Mouse (Mus musculus): ENCODE results near the gene Tmco4.

DNA sequence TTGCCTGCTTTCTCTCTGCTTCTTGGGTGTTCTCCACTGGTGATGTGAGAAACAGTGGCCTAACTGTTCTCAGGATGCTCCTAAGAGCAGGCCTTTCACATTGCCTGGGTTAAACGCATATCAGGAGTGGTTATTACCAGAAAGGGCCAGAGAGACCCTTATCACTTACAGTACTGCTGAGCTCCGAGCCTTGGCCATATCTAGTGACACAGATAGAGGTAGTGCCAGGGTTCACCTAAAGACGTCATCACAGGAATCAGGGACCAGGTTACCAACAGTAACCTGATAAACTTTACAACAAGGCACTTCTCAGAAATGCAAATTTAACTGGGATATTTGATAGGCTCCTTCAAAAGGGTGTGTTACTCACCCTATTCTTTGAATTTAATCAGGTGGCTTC is 38.8 kb upstream of the Tmco4 start:
- TF ChIP-seq CTCF (IDR thresholded peaks at IDR 0.05; ENCODE audit: low read depth) = no peak
- TF ChIP-seq EP300 (IDR thresholded peaks at IDR 0.05; ENCODE audit: low read depth) = no peak

All from liver, postnatal 0 days (tissue).